Mouse (Mus musculus): ENCODE data around the gene Kank3.

DNA sequence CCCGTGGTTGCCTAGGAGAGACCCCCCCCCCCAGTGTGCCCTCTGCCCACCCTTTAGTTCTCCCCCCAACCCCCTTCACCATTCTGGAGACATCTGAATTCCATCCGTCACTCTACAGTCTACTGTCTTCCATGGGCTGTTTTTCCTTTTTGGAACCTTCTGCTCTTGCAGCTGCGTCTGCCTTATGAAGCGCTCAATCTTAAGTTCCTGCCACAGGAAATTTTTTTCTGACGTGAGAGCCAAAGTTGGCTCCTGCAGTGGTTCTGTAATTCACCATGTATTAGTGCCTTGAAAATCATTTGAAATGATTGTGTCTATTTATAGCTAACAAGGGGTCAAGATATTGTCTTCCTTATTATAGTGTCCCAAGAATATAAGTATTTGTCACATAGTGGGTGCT, 6.3 kb downstream of the Kank3 start:
- TF ChIP-seq CTCF (IDR thresholded peaks at IDR 0.05; ENCODE audit: borderline replicate concordance, extremely low read depth, insufficient read depth, insufficient read length) (no peak), POLR2A (IDR thresholded peaks at IDR 0.05; ENCODE audit: borderline replicate concordance, extremely low read depth, insufficient read depth, insufficient read length, poor library complexity, severe bottlenecking) (no peak)

Data from brain, embryonic 14.5 days (tissue).